Mouse (Mus musculus): Measurements from ENCODE around the gene Cited1. TPM values are rescaled to one million over a fixed set of nuclear protein-coding genes. Genes with fewer than 3 reads are reported as not detected.
A peak's percentile ranks its signal among the peaks of the same experiment; 100 is the strongest.
"Not testable (repeated sequence)": the region's sequence is repeated elsewhere in the genome, so short reads cannot be mapped to it uniquely, and the experiment has no call there.

Gene Cited1
- total RNA-seq (2021), result 1 to 10 TPM; 3.2 to 3.7 TPM

GRCm38 (mm10) chrX:102251937-102252860 lies at the start of gene Cited1:
Gene Cited1, minus strand, starts transcription at chrX:102252181.
- DNase-seq (ENCODE audit: low spot score in 2 of 2), result peak; percentile 54 to 70
- intact Hi-C loops (cut with DNase I), result loop anchor here (5.0 to 10.0 kb wide), 2 partner anchors 100 to 223 kb away; no protein-coding TSS in a partner anchor

GRCm38 (mm10) chrX:102284889-102285288 lies 32.9 kb upstream of the Cited1 start:
- intact Hi-C loops (cut with DNase I), result no loop called here
- no peak for DNase-seq (ENCODE audit: low spot score in 2 of 2)

- intact Hi-C loops (cut with DNase I), result no loop called here
- DNase-seq (ENCODE audit: low spot score in 2 of 2), result no peak
Observed at GRCm38 (mm10) chrX:102262620-102263345, 10.8 kb upstream of the Cited1 start.

GRCm38 (mm10) chrX:102259772-102260171 lies 7.8 kb upstream of the Cited1 start:
- intact Hi-C loops (cut with DNase I), result loop anchor here (10.0 kb wide), 1 partner anchor 215 kb away; no protein-coding TSS in a partner anchor
- peak in 1 of 2 experiments; percentile 18 for DNase-seq (ENCODE audit: low spot score in 2 of 2)

GRCm38 (mm10) chrX:102253892-102254291 lies 1.9 kb upstream of the Cited1 start:
- DNase-seq (ENCODE audit: low spot score in 2 of 2), result peak; percentile 12 to 15
- intact Hi-C loops (cut with DNase I), result loop anchor here (5.0 to 10.0 kb wide), 2 partner anchors 98 to 221 kb away; no protein-coding TSS in a partner anchor

- DNase-seq (ENCODE audit: low spot score in 2 of 2), result peak in 1 of 2 experiments; percentile 2
- intact Hi-C loops (cut with DNase I), result loop anchor here (5.0 to 10.0 kb wide), 2 partner anchors 101 to 223 kb away; no protein-coding TSS in a partner anchor
Observed at GRCm38 (mm10) chrX:102251221-102251936, 602 bp downstream of the Cited1 start.

GRCm38 (mm10) chrX:102250891-102251170 lies 1.1 kb downstream of the Cited1 start:
- no peak for DNase-seq (ENCODE audit: low spot score in 2 of 2)
- intact Hi-C loops (cut with DNase I), result loop anchor here (5.0 to 10.0 kb wide), 2 partner anchors 101 to 224 kb away; no protein-coding TSS in a partner anchor

- DNase-seq (ENCODE audit: low spot score in 2 of 2), result peak in 1 of 2 experiments; percentile 7
Observed at GRCm38 (mm10) chrX:102250150-102250890, 1.7 kb downstream of the Cited1 start.

GRCm38 (mm10) chrX:102244334-102244733 lies 7.6 kb downstream of the Cited1 start:
- intact Hi-C loops (cut with DNase I), result no loop called here
- DNase-seq (ENCODE audit: low spot score in 2 of 2), result no peak

More at GRCm38 (mm10) chrX:102250150-102250890, 1.7 kb downstream of the Cited1 start:
- intact Hi-C loops (cut with DNase I), result loop anchor here (5.0 to 10.0 kb wide), 2 partner anchors 102 to 224 kb away; no protein-coding TSS in a partner anchor

GRCm38 (mm10) chrX:102219126-102219525 lies 32.9 kb downstream of the Cited1 start:
- DNase-seq (ENCODE audit: low spot score in 2 of 2), result peak; percentile 4 to 8
- intact Hi-C loops (cut with DNase I), result loop anchor here (2.0 kb wide), 1 partner anchor 258 kb away; no protein-coding TSS in a partner anchor

GRCm38 (mm10) chrX:102215356-102215755 lies 36.6 kb downstream of the Cited1 start:
- intact Hi-C loops (cut with DNase I), result not testable (repeated sequence)
- peak in 1 of 2 experiments; percentile 1 for DNase-seq (ENCODE audit: low spot score in 2 of 2)

Small RNA genes lying within 50 kb of the gene (microRNA-seq; reads per million reads assigned to microRNA genes)
- 0 reads per million in 2 experiments for gene Gm26318

Other genes with a start within 250 kb of the Cited1 start
- 10 to 100 TPM; 21.9 to 23.1 TPM for gene Rtl5, start 180.9 kb downstream of the Cited1 start, total RNA-seq (2021)
- 10 to 100 TPM; 25.9 to 29.4 TPM for gene Pin4, start 132.7 kb downstream of the Cited1 start, total RNA-seq (2021)
- gene Ercc6l, start 95.1 kb downstream of the Cited1 start, total RNA-seq (2021), result under 1 TPM; 0.09 to 0.14 TPM
- 100 to 1,000 TPM; 387 to 447 TPM for gene Rps4x, start 62.8 kb downstream of the Cited1 start, total RNA-seq (2021)